Mouse (Mus musculus): ENCODE results near the gene St7. TPM values are rescaled to one million over a fixed set of nuclear protein-coding genes. Genes with fewer than 3 reads are reported as not detected.

St7 gene
- polyA plus RNA-seq, 1 experiment from 2014 or later, result 23.8 TPM

DNA sequence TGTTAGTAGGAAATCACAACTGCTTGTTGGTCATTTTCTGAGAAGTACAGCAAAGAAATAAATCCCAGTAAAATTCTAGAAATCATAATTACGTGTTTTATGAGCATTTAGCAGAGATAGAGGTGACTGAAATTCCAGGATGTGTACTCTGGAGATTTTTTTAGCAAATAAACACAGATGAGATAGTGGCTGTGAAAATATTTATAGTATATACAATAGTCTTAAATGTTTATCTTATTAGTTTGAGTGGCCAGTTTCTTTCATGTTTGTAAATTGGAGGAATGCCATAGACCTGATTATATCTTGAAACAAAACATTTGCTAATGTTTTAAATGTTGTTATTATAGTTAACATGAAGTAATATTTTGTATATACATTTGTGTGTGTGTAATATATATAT, 205.8 kb downstream of the St7 start:
- H3K4me1 ChIP-seq, result peaks cover 2% of the 10 kb centered on the region; the same call in 1 of the 2 replicates
- H3K27me3 ChIP-seq (ENCODE audit: low read depth, poor library complexity, severe bottlenecking), result no peaks in the 10 kb centered on the region
- H3K27ac ChIP-seq (replicated peaks), result no peak overlapping the region
- H3K36me3 ChIP-seq, result peaks cover 7% of the 10 kb centered on the region
- no peak for DNase-seq (ENCODE audit: low spot score)
- 91% methylated on average over 1 of the region's 1 CpGs for WGBS
- H3K4me3 ChIP-seq, result no peak overlapping the region
- H3K9me3 ChIP-seq (replicated peaks), result no peaks in the 10 kb centered on the region

DNA sequence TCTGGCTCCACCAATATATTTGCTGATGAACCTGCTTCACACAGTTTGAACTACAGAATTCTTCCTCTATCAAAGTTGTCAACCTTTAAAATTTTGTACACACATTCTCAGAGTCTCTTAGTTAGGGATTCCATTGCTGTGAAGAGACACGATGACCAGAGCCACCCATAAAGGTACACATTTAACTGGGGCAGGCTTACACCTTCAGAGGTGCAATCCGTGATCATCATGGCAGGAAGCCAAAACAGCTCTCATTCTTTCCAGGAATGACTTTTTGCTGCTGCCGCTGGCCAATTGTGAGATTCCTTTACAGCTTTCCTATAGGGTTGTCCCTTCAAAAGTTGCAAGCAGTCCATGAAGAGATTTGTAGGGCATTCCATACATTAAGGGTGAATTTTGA, 210.6 kb downstream of the St7 start:
- H3K36me3 ChIP-seq, result peaks cover 7% of the 10 kb centered on the region
- WGBS, result 89% methylated on average over 3 of the region's 3 CpGs
- H3K27ac ChIP-seq (replicated peaks), result no peak overlapping the region
- H3K4me3 ChIP-seq, result no peak overlapping the region
- H3K4me1 ChIP-seq, result peaks cover 36% of the 10 kb centered on the region
- no peak for DNase-seq (ENCODE audit: low spot score)
- H3K9me3 ChIP-seq (replicated peaks), result no peaks in the 10 kb centered on the region
- H3K27me3 ChIP-seq (ENCODE audit: low read depth, poor library complexity, severe bottlenecking), result no peaks in the 10 kb centered on the region

DNA sequence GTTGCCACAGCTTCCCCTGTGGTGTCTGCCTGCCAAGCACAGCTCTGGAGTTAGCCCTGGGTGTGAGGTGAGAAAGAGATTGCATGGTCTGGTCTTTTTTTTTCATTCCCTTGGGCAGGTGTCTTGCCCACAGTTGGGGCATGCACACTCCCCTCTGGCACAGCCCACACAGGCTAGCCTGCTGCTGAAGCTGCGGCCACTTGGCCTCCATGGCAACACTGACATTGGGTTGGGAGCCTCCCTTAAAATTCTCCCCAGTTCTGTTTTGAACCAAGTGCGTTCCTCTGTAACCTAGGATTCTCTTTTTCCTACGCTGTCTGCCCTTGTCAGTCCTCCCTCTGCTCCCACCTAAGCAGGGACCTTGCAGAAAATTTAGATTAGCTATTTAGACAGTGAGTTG, 213.0 kb downstream of the St7 start:
- Histone ChIP-seq H3K27me3 (ENCODE audit: low read depth, poor library complexity, severe bottlenecking) (no peaks in the 10 kb centered on the region), H3K4me3 (no peak overlapping the region), H3K36me3 (peaks cover 13% of the 10 kb centered on the region), H3K9me3 (replicated peaks) (no peaks in the 10 kb centered on the region), H3K4me1 (peaks cover 36% of the 10 kb centered on the region), H3K27ac (replicated peaks) (peak overlapping the region; percentile 59)
- 43% methylated on average over 3 of the region's 3 CpGs for WGBS
- no peak for DNase-seq (ENCODE audit: low spot score)

GRCm38 (mm10) chr6:17906289-17906688, 213.6 kb downstream of the St7 start:
- no peaks in the 10 kb centered on the region for H3K27me3 ChIP-seq (ENCODE audit: low read depth, poor library complexity, severe bottlenecking)
- H3K27ac ChIP-seq (replicated peaks), result peak overlapping the region; percentile 59
- peak overlapping the region; percentile 2; the same call in 1 of the 2 replicates for H3K4me3 ChIP-seq
- peaks cover 36% of the 10 kb centered on the region for H3K4me1 ChIP-seq
- no peaks in the 10 kb centered on the region for H3K9me3 ChIP-seq (replicated peaks)
- WGBS, result 14% methylated on average over 6 of the region's 6 CpGs
- DNase-seq (ENCODE audit: low spot score), result no peak
- peaks cover 18% of the 10 kb centered on the region for H3K36me3 ChIP-seq

DNA sequence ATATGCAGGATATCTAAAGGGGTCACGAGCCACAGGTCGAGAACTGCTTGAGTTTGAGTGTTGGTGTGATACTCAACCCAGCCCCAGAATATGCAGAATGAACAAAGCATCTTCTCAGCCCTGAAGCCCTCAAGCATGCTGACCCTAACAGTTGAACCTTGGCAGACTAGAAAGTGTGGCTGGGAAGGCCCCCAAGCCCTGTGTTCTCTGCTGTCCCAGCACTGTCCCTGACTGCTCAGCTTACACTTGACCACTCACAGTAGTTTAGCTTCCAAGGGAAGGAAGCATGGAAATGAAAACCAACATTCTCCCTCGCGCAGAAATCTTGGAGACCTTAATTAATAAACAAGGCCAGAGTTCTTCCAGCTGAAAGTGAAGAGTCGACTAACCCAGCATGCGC, 219.6 kb downstream of the St7 start:
- no peak overlapping the region for H3K4me3 ChIP-seq
- no peaks in the 10 kb centered on the region for H3K27me3 ChIP-seq (ENCODE audit: low read depth, poor library complexity, severe bottlenecking)
- H3K27ac ChIP-seq (replicated peaks), result peak overlapping the region; percentile 80
- peaks cover 31% of the 10 kb centered on the region for H3K4me1 ChIP-seq
- 75% methylated on average over 6 of the region's 6 CpGs for WGBS
- no peaks in the 10 kb centered on the region for H3K9me3 ChIP-seq (replicated peaks)
- DNase-seq (ENCODE audit: low spot score), result no peak
- peaks cover 25% of the 10 kb centered on the region for H3K36me3 ChIP-seq

DNA sequence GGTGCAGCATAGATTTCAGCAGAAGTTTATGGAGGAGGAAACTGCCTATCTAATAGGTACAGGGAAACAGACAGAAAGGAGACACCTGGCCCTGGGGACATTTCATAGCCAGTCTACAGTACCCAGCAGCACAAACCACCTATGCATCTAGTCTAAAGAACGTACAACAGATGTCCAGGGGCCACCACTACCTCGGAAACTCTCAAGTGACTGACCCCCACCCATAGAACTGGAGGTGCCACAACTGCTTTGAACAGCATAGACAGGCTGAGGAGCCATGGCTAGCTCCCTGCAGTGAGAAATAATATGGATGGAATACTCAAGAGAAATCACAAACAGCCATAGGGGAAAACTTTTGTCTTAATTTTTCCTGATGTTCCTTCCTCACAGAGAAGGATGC, 220.1 kb downstream of the St7 start:
- Histone ChIP-seq H3K27ac (replicated peaks) (peak overlapping the region; percentile 80), H3K4me1 (peaks cover 31% of the 10 kb centered on the region)
- 66% methylated on average over 2 of the region's 2 CpGs for WGBS

GRCm38 (mm10) chr6:17913315-17913714, 220.6 kb downstream of the St7 start:
- H3K4me1 ChIP-seq, result peaks cover 31% of the 10 kb centered on the region
- no peak for DNase-seq (ENCODE audit: low spot score)
- 63% methylated on average over 1 of the region's 1 CpGs for WGBS
- H3K27ac ChIP-seq (replicated peaks), result peak overlapping the region; percentile 80
- H3K36me3 ChIP-seq, result peaks cover 25% of the 10 kb centered on the region
- no peak overlapping the region for H3K4me3 ChIP-seq
- H3K27me3 ChIP-seq (ENCODE audit: low read depth, poor library complexity, severe bottlenecking), result no peaks in the 10 kb centered on the region
- no peaks in the 10 kb centered on the region for H3K9me3 ChIP-seq (replicated peaks)

More for the DNA sequence above, 220.1 kb downstream of the St7 start:
- no peak overlapping the region for H3K4me3 ChIP-seq
- DNase-seq (ENCODE audit: low spot score), result no peak
- H3K36me3 ChIP-seq, result peaks cover 25% of the 10 kb centered on the region
- H3K27me3 ChIP-seq (ENCODE audit: low read depth, poor library complexity, severe bottlenecking), result no peaks in the 10 kb centered on the region
- no peaks in the 10 kb centered on the region for H3K9me3 ChIP-seq (replicated peaks)

- Histone ChIP-seq H3K4me1 (peaks cover 31% of the 10 kb centered on the region), H3K9me3 (replicated peaks) (no peaks in the 10 kb centered on the region), H3K4me3 (no peak overlapping the region), H3K36me3 (peaks cover 27% of the 10 kb centered on the region), H3K27ac (replicated peaks) (peak overlapping the region; percentile 74), H3K27me3 (ENCODE audit: low read depth, poor library complexity, severe bottlenecking) (no peaks in the 10 kb centered on the region)
- WGBS, result 85% methylated on average over 3 of the region's 3 CpGs
- DNase-seq (ENCODE audit: low spot score), result no peak
These were observed 221.6 kb downstream of the St7 start for GRCm38 (mm10) chr6:17914300-17914699.

DNA sequence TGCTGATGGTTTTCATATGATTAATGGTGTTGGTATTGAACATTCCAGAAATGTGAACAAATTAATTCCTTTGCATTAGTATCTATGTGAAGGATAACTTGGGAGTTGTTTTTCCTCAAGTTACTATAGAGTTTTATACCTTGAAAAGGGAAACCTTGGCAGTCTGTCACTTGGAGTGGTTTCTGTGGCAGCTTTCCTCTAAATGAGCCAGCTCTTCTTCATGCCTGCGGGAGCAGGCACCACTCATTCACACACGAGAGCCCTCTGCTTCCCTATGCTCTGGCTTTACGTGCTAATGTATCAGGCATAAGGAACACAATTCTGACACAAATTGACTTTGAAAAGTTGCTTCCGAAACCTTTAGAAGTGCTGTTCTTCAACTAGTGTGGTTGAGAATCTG, 224.5 kb downstream of the St7 start:
- no peak for DNase-seq (ENCODE audit: low spot score)
- 94% methylated on average over 4 of the region's 4 CpGs for WGBS

GRCm38 (mm10) chr6:17922180-17922579, 229.4 kb downstream of the St7 start:
- peaks cover 10% of the 10 kb centered on the region for H3K4me1 ChIP-seq
- no peak overlapping the region for H3K4me3 ChIP-seq
- peaks cover 22% of the 10 kb centered on the region for H3K36me3 ChIP-seq
- WGBS, result 97% methylated on average over 1 of the region's 1 CpGs
- H3K27me3 ChIP-seq (ENCODE audit: low read depth, poor library complexity, severe bottlenecking), result no peaks in the 10 kb centered on the region
- H3K9me3 ChIP-seq (replicated peaks), result no peaks in the 10 kb centered on the region
- no peak for DNase-seq (ENCODE audit: low spot score)
- no peak overlapping the region for H3K27ac ChIP-seq (replicated peaks)

More for the DNA sequence above, 224.5 kb downstream of the St7 start:
- Histone ChIP-seq H3K9me3 (replicated peaks) (no peaks in the 10 kb centered on the region), H3K27me3 (ENCODE audit: low read depth, poor library complexity, severe bottlenecking) (no peaks in the 10 kb centered on the region), H3K4me3 (no peak overlapping the region), H3K36me3 (peaks cover 22% of the 10 kb centered on the region), H3K27ac (replicated peaks) (no peak overlapping the region), H3K4me1 (peaks cover 26% of the 10 kb centered on the region)

DNA sequence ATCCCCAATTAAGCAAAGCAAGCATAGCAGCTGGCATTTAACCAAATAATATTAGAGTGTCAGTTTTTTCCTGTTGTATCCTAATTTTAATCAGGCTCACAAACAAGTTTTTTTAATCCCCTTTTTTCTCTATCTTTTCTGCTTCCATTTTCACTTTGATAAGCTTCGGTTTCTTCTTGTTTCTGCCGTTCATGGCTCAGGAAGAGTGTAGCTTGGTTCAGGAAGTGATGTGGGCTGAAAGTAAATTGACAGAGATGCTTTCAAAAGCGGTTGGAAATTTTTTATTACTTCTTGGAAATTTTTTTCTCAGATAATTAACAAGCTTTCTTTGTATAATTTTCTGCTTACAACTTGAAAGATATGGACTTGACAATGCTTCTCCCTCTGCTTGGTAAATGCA, 230.2 kb downstream of the St7 start:
- 89% methylated on average over 3 of the region's 3 CpGs for WGBS
- Histone ChIP-seq H3K27me3 (ENCODE audit: low read depth, poor library complexity, severe bottlenecking) (no peaks in the 10 kb centered on the region), H3K36me3 (peaks cover 22% of the 10 kb centered on the region), H3K4me3 (no peak overlapping the region), H3K27ac (replicated peaks) (no peak overlapping the region), H3K4me1 (peaks cover 16% of the 10 kb centered on the region), H3K9me3 (replicated peaks) (no peaks in the 10 kb centered on the region)
- DNase-seq (ENCODE audit: low spot score), result no peak

- no peaks in the 10 kb centered on the region for H3K9me3 ChIP-seq (replicated peaks)
- H3K27me3 ChIP-seq (ENCODE audit: low read depth, poor library complexity, severe bottlenecking), result no peaks in the 10 kb centered on the region
- peaks cover 22% of the 10 kb centered on the region for H3K36me3 ChIP-seq
- WGBS, result 91% methylated on average over 3 of the region's 3 CpGs
- no peak overlapping the region for H3K27ac ChIP-seq (replicated peaks)
- no peak overlapping the region for H3K4me3 ChIP-seq
- H3K4me1 ChIP-seq, result peaks cover 16% of the 10 kb centered on the region
- no peak for DNase-seq (ENCODE audit: low spot score)
These were observed 230.6 kb downstream of the St7 start for GRCm38 (mm10) chr6:17923370-17923769.

- Histone ChIP-seq H3K36me3 (peaks cover 22% of the 10 kb centered on the region), H3K9me3 (replicated peaks) (no peaks in the 10 kb centered on the region), H3K4me1 (peaks cover 16% of the 10 kb centered on the region), H3K27ac (replicated peaks) (no peak overlapping the region), H3K27me3 (ENCODE audit: low read depth, poor library complexity, severe bottlenecking) (no peaks in the 10 kb centered on the region), H3K4me3 (no peak overlapping the region)
- no peak for DNase-seq (ENCODE audit: low spot score)
- 90% methylated on average over 10 of the region's 10 CpGs for WGBS
These were observed 231.3 kb downstream of the St7 start for GRCm38 (mm10) chr6:17923894-17924505.

Data from midbrain, embryonic 10.5 days (tissue).